Mouse (Mus musculus) activated CD4-positive, CD25-positive, alpha-beta regulatory T cell (primary cell): ENCODE results near the gene Cntnap1. TPM values are rescaled to one million over a fixed set of nuclear protein-coding genes. Genes with fewer than 3 reads are reported as not detected.

Experiments used
- polyA plus RNA-seq, 2 experiments: library from polyadenylated mRNA; unstranded; fragments of 100-300 nt; shearing (Covaris generic); gene quantifications; one replicate each; pipeline ENCODE4 v1.2.1; 2017

Gene Cntnap1
- under 1 TPM; 0.17 to 0.28 TPM for polyA plus RNA-seq

GRCm38 (mm10) chr11:101170354-101170810 is at the start of gene Cntnap1:
Cntnap1 (plus strand) TSS chr11:101170523.

GRCm38 (mm10) chr11:101155728-101156371 is 14.5 kb upstream of the Cntnap1 start, which contains the start of gene Tubg2:
Tubg2 (plus strand) TSS chr11:101155907.

GRCm38 (mm10) chr11:101170811-101171610 is 688 bp downstream of the Cntnap1 start, which contains the start of gene Plekhh3:
Plekhh3 (minus strand) TSS chr11:101171351.

GRCm38 (mm10) chr11:101174851-101175628 is 4.7 kb downstream of the Cntnap1 start, which contains the start of gene Ccr10:
Ccr10 (minus strand) TSS chr11:101175443.

GRCm38 (mm10) chr11:101226065-101226701 is 55.9 kb downstream of the Cntnap1 start, which contains the start of gene Ezh1:
Ezh1 (minus strand) TSS chr11:101226463.

Other genes starting within 250 kb of the Cntnap1 start
- gene Stat3, start 231.0 kb upstream of the Cntnap1 start, polyA plus RNA-seq = 100 to 1,000 TPM; 167 to 244 TPM
- not detected for gene Cavin1, start 199.6 kb upstream of the Cntnap1 start, polyA plus RNA-seq
- gene Atp6v0a1, start 161.1 kb upstream of the Cntnap1 start, polyA plus RNA-seq = 10 to 100 TPM in 1 of 2 experiments, 1 to 10 TPM in 1; 6.1 to 13.6 TPM
- gene Naglu, start 100.5 kb upstream of the Cntnap1 start, polyA plus RNA-seq = 10 to 100 TPM; 18.9 to 25.9 TPM
- gene Hsd17b1, start 92.1 kb upstream of the Cntnap1 start, polyA plus RNA-seq = under 1 TPM in 1 of 2 experiments, not detected in 1; 0.52 TPM
- 10 to 100 TPM; 32.3 to 36.4 TPM for gene Coasy, start 88.0 kb upstream of the Cntnap1 start, polyA plus RNA-seq
- gene Mlx, start 83.2 kb upstream of the Cntnap1 start, polyA plus RNA-seq = 10 to 100 TPM; 90.2 to 93.1 TPM
- 1 to 10 TPM; 7.1 to 8.4 TPM for gene Psmc3ip, start 75.1 kb upstream of the Cntnap1 start, polyA plus RNA-seq
- gene Retreg3, start 50.6 kb upstream of the Cntnap1 start, polyA plus RNA-seq = 10 to 100 TPM; 61.6 to 75.9 TPM
- gene Tubg1, start 50.6 kb upstream of the Cntnap1 start, polyA plus RNA-seq = 10 to 100 TPM; 31.0 to 43.3 TPM
- 1 to 10 TPM in 1 of 2 experiments, under 1 TPM in 1; 0.48 to 2.5 TPM for gene Tubg2, start 14.6 kb upstream of the Cntnap1 start, polyA plus RNA-seq
- gene Plekhh3, start 828 bp downstream of the Cntnap1 start, polyA plus RNA-seq = 1 to 10 TPM in 1 of 2 experiments, under 1 TPM in 1; 0.61 to 1.3 TPM
- gene Ccr10, start 4.9 kb downstream of the Cntnap1 start, polyA plus RNA-seq = 10 to 100 TPM in 1 of 2 experiments, under 1 TPM in 1; 0.92 to 15.6 TPM
- 10 to 100 TPM; 43.0 to 68.3 TPM for gene Ezh1, start 55.9 kb downstream of the Cntnap1 start, polyA plus RNA-seq
- gene Ramp2, start 75.5 kb downstream of the Cntnap1 start, polyA plus RNA-seq = under 1 TPM; 0.41 to 0.55 TPM
- 100 to 1,000 TPM; 156 to 177 TPM for gene Vps25, start 83.2 kb downstream of the Cntnap1 start, polyA plus RNA-seq
- gene Wnk4, start 90.0 kb downstream of the Cntnap1 start, polyA plus RNA-seq = 1 to 10 TPM; 1.3 to 5.1 TPM
- gene Cntd1, start 108.5 kb downstream of the Cntnap1 start, polyA plus RNA-seq = 1 to 10 TPM in 1 of 2 experiments, under 1 TPM in 1; 0.41 to 1.2 TPM
- 100 to 1,000 TPM; 101 to 118 TPM for gene Coa3, start 108.6 kb downstream of the Cntnap1 start, polyA plus RNA-seq
- gene Becn1, start 131.8 kb downstream of the Cntnap1 start, polyA plus RNA-seq = 100 to 1,000 TPM; 223 to 228 TPM
- gene Psme3, start 145.7 kb downstream of the Cntnap1 start, polyA plus RNA-seq = 100 to 1,000 TPM; 157 to 201 TPM
- gene Aoc2, start 154.5 kb downstream of the Cntnap1 start, polyA plus RNA-seq = 1 to 10 TPM; 1.8 to 2.4 TPM
- gene Aoc3, start 160.1 kb downstream of the Cntnap1 start, polyA plus RNA-seq = not detected
- gene G6pc, start 197.0 kb downstream of the Cntnap1 start, polyA plus RNA-seq = not detected
- 10 to 100 TPM; 33.3 to 40.7 TPM for gene Aarsd1, start 247.1 kb downstream of the Cntnap1 start, polyA plus RNA-seq